Mouse (Mus musculus) embryonic facial prominence, embryonic 10.5 days (tissue): ENCODE data around the gene Prss50. TPM values are rescaled to one million over a fixed set of nuclear protein-coding genes. Genes with fewer than 3 reads are reported as not detected.

Source experiments
- polyA plus RNA-seq: library from polyadenylated mRNA; unstranded; fragments of >200 nt; fragmentation: Nextera tagmentation; extraction: Ambion mirVana; gene quantifications from 2 replicates; pipeline ENCODE4 v1.2.1, GENCODE M21; 2016

Prss50 gene
- polyA plus RNA-seq, 1 experiment from 2014 or later = 0.67 TPM

Other genes with a start within 250 kb of the Prss50 start
- 37.8 and 39.3 TPM in 2 replicates for gene Nradd, start 233.5 kb upstream of the Prss50 start, polyA plus RNA-seq
- 1.9 and 2.0 TPM in 2 replicates for gene Nbeal2, start 203.8 kb upstream of the Prss50 start, polyA plus RNA-seq
- 174 and 177 TPM in 2 replicates for gene Ccdc12, start 201.5 kb upstream of the Prss50 start, polyA plus RNA-seq
- gene Myl3, start 116.1 kb upstream of the Prss50 start, polyA plus RNA-seq = 0.86 and 4.4 TPM in 2 replicates
- gene Pth1r, start 110.8 kb upstream of the Prss50 start, polyA plus RNA-seq = 39.2 and 46.3 TPM in 2 replicates
- not detected in 2 replicates for gene Prss42, start 59.8 kb upstream of the Prss50 start, polyA plus RNA-seq
- not detected in 2 replicates for gene Prss44, start 44.0 kb upstream of the Prss50 start, polyA plus RNA-seq
- not detected in 2 replicates for gene Prss43, start 31.3 kb upstream of the Prss50 start, polyA plus RNA-seq
- not detected in 2 replicates for gene Prss45, start 23.4 kb upstream of the Prss50 start, polyA plus RNA-seq
- gene Prss46, start 13.5 kb upstream of the Prss50 start, polyA plus RNA-seq = not detected in 2 replicates
- 1.5 and 2.1 TPM in 2 replicates for gene Als2cl, start 21.9 kb downstream of the Prss50 start, polyA plus RNA-seq
- gene Tmie, start 22.1 kb downstream of the Prss50 start, polyA plus RNA-seq = 0.31 and 0.60 TPM in 2 replicates
- not detected in 2 replicates for gene Fam240a, start 58.9 kb downstream of the Prss50 start, polyA plus RNA-seq
- gene Tdgf1, start 88.2 kb downstream of the Prss50 start, polyA plus RNA-seq = not detected in 2 replicates
- gene Lrrc2, start 93.6 kb downstream of the Prss50 start, polyA plus RNA-seq = 0.14 and 0.15 TPM in 2 replicates
- 0.11 and 0.40 TPM in 2 replicates for gene Rtp3, start 132.6 kb downstream of the Prss50 start, polyA plus RNA-seq
- not detected in 2 replicates for gene Ltf, start 161.3 kb downstream of the Prss50 start, polyA plus RNA-seq
- gene Ccrl2, start 199.6 kb downstream of the Prss50 start, polyA plus RNA-seq = 0.35 and 0.98 TPM in 2 replicates